In the genomic region with DNA sequence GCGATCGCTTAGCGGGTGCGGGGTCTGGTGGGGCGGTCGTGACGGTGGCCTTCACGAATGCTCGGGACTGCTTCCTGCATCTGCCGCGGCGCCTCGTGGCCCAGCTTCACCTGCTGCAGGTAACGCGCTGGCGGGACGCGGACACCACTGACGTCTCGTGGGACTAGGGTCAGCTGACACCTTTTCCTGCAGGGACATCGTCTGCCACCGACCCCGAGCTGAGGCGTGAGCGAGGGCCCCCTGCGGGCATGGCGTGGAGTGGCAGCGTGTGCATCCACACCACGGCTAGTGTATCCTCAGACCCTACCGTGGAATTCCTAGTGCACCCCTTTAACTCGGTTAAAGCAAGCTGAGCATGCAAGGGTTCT, we compare ENCODE assay signal across 8 mouse cellular contexts. TPM values are rescaled to one million over a fixed set of nuclear protein-coding genes. Genes with fewer than 3 reads are reported as not detected.
DNase-seq lines count a peak whose midpoint lies in the region; ATAC-seq and TF ChIP-seq lines count a peak whose summit lies in the region.

A gene (minus strand): TSS at position 187 of the 368 bp plus-strand sequence.

- peak; percentile 39 for TF ChIP-seq CTCF in bone marrow macrophage, adult 2 months (IDR thresholded peaks at IDR 0.05; ENCODE audit: low read depth, low read length)
- peak; percentile 68; the same call in 1 of the 2 replicates for TF ChIP-seq CTCF in spleen, adult 2 months (IDR thresholded peaks at IDR 0.05; ENCODE audit: extremely low read depth, insufficient read depth, insufficient read length, insufficient replicate concordance)

- peak within 1 kb of the TSS; percentile 5; the same call in 1 of the 2 replicates for H3K27ac ChIP-seq in bone marrow macrophage, adult 2 months (ENCODE audit: insufficient read depth, low read depth, low read length)
- H3K27ac ChIP-seq in embryonic facial prominence, embryonic 15.5 days (replicated peaks), result peak within 1 kb of the TSS; percentile 79
- H3K27ac ChIP-seq in limb, embryonic 13.5 days, result peak within 1 kb of the TSS; percentile 58; the same call in 1 of the 2 replicates
- H3K27ac ChIP-seq in midbrain, embryonic 15.5 days, result peak within 1 kb of the TSS; percentile 83
- H3K27ac ChIP-seq in spleen, adult 2 months (ENCODE audit: insufficient read depth, low read length), result peak within 1 kb of the TSS; percentile 60

- no peak for TF ChIP-seq POLR2A in bone marrow macrophage, adult 2 months (IDR thresholded peaks at IDR 0.05; ENCODE audit: borderline replicate concordance, low read depth, low read length)
- no peak; the same call in none of the 2 replicates for TF ChIP-seq POLR2A in spleen, adult 2 months (IDR thresholded peaks at IDR 0.05; ENCODE audit: low read depth, low read length)

- peak within 1 kb of the TSS; percentile 82 for H3K4me3 ChIP-seq in bone marrow macrophage, adult 2 months (ENCODE audit: insufficient read depth, low read length)
- peak within 1 kb of the TSS; percentile 97 for H3K4me3 ChIP-seq in embryonic facial prominence, embryonic 15.5 days (replicated peaks)
- peak within 1 kb of the TSS; percentile 83 for H3K4me3 ChIP-seq in limb, embryonic 13.5 days
- peak within 1 kb of the TSS; percentile 81 for H3K4me3 ChIP-seq in midbrain, embryonic 15.5 days
- H3K4me3 ChIP-seq in spleen, adult 2 months (ENCODE audit: extremely low read depth, insufficient read depth, insufficient read length), result peak within 1 kb of the TSS; percentile 68

- under 1% methylated on average over 30 of the region's 31 CpGs for WGBS in embryonic facial prominence, embryonic 15.5 days
- WGBS in limb, embryonic 13.5 days, result 0% methylated on average over 31 of the region's 31 CpGs
- 0% methylated on average over 31 of the region's 31 CpGs for WGBS in midbrain, embryonic 15.5 days
- under 1% methylated on average over 31 of the region's 31 CpGs for WGBS in spleen, adult 2 months

- peak; percentile 85 for DNase-seq in B cell, adult 2 months
- peak; percentile 72 for DNase-seq in heart, adult 8-10 months (ENCODE audit: low spot score)
- peak; percentile 86 for DNase-seq in kidney, adult 9 months
- DNase-seq in spleen, adult 2 months (ENCODE audit: low read depth in 1 of 2, low spot score in 2 of 2), result peak; percentile 67 to 80

- peak; percentile 87 for ATAC-seq in embryonic facial prominence, embryonic 15.5 days (ENCODE audit: insufficient number of reproducible peaks, low FRiP score, low TSS enrichment, low read depth)
- peak; percentile 86 for ATAC-seq in limb, embryonic 13.5 days (ENCODE audit: low FRiP score, low read depth)
- peak; percentile 91 for ATAC-seq in midbrain, embryonic 15.5 days (replicated peaks)

- peaks cover 11% of the 10 kb centered on the region for H3K4me1 ChIP-seq in bone marrow macrophage, adult 2 months (ENCODE audit: control insufficient read depth, insufficient read depth, low read length)
- H3K4me1 ChIP-seq in embryonic facial prominence, embryonic 15.5 days, result peaks cover 16% of the 10 kb centered on the region
- H3K4me1 ChIP-seq in limb, embryonic 13.5 days, result peaks cover 16% of the 10 kb centered on the region
- peaks cover 28% of the 10 kb centered on the region for H3K4me1 ChIP-seq in midbrain, embryonic 15.5 days
- 0 out of 2 replicates have a peak, but pooled peaks cover 2% of the 10 kb centered on the region for H3K4me1 ChIP-seq in spleen, adult 2 months (ENCODE audit: control insufficient read depth, insufficient read depth, insufficient read length)

- peaks cover 16% of the 10 kb centered on the region for H3K36me3 ChIP-seq in embryonic facial prominence, embryonic 15.5 days
- H3K36me3 ChIP-seq in limb, embryonic 13.5 days, result peaks cover 9% of the 10 kb centered on the region
- H3K36me3 ChIP-seq in midbrain, embryonic 15.5 days (replicated peaks), result peaks cover 2% of the 10 kb centered on the region; the same call in 1 of the 2 replicates
- H3K36me3 ChIP-seq in spleen, adult 2 months (ENCODE audit: control insufficient read depth, insufficient read depth, low read length), result peaks cover 5% of the 10 kb centered on the region

- no peaks in the 10 kb centered on the region for H3K9me3 ChIP-seq in embryonic facial prominence, embryonic 15.5 days (replicated peaks)
- H3K9me3 ChIP-seq in limb, embryonic 13.5 days, result no peaks in the 10 kb centered on the region
- no peaks in the 10 kb centered on the region for H3K9me3 ChIP-seq in midbrain, embryonic 15.5 days

- peak within 1 kb of the TSS; percentile 74 for H3K4me2 ChIP-seq in embryonic facial prominence, embryonic 15.5 days (replicated peaks)
- peak within 1 kb of the TSS; percentile 89 for H3K4me2 ChIP-seq in limb, embryonic 13.5 days (replicated peaks)
- H3K4me2 ChIP-seq in midbrain, embryonic 15.5 days, result peak within 1 kb of the TSS; percentile 79

- H3K27me3 ChIP-seq in embryonic facial prominence, embryonic 15.5 days, result no peaks in the 10 kb centered on the region
- no peaks in the 10 kb centered on the region for H3K27me3 ChIP-seq in limb, embryonic 13.5 days
- H3K27me3 ChIP-seq in midbrain, embryonic 15.5 days (replicated peaks), result no peaks in the 10 kb centered on the region
- H3K27me3 ChIP-seq in spleen, adult 2 months (ENCODE audit: control insufficient read depth, insufficient read depth, low read length), result no peaks in the 10 kb centered on the region

- peak within 1 kb of the TSS; percentile 70 for H3K9ac ChIP-seq in embryonic facial prominence, embryonic 15.5 days
- peak within 1 kb of the TSS; percentile 79 for H3K9ac ChIP-seq in limb, embryonic 13.5 days
- peak within 1 kb of the TSS; percentile 77 for H3K9ac ChIP-seq in midbrain, embryonic 15.5 days

RNA-seq across cellular contexts. Expression of the gene that starts here (rescaled TPM):
- 8.8 and 11.0 TPM in 2 replicates for polyA plus RNA-seq in bone marrow macrophage, adult 2 months (2012; ENCODE audit: insufficient read depth, insufficient read length, missing spikeins)
- polyA plus RNA-seq in embryonic facial prominence, embryonic 15.5 days (2015; fragmentation: Nextera tagmentation; extraction: Ambion mirVana), result 11.9 and 13.0 TPM in 2 replicates
- 1 to 10 TPM; 3.8 to 7.9 (median 4.7) TPM for total RNA-seq in heart, adult 8-10 months (2022)
- polyA plus RNA-seq in limb, embryonic 13.5 days (2015; fragmentation: Nextera tagmentation; extraction: Ambion mirVana), result 14.2 and 17.4 TPM in 2 replicates
- polyA plus RNA-seq in midbrain, embryonic 15.5 days (2015; fragmentation: Nextera tagmentation; extraction: Ambion mirVana), result 19.1 and 19.4 TPM in 2 replicates
- 3.3 and 3.4 TPM in 2 replicates for polyA plus RNA-seq in spleen, adult 2 months (2012; rRNA removed)

Comparison
In these comparisons a context has a peak if more than half of its experiments do, and no peak if none do; other contexts are left out.
1. Peak in every context shown above with its lines: DNase-seq, ATAC-seq, H3K4me3 ChIP-seq and H3K27ac ChIP-seq.
2. H3K27ac ChIP-seq: peak in every context shown above with its lines; median percentile 83 in midbrain, embryonic 15.5 days; 79 in embryonic facial prominence, embryonic 15.5 days; 60 in spleen, adult 2 months; 58 in limb, embryonic 13.5 days; 5 in bone marrow macrophage, adult 2 months.